Mouse (Mus musculus) ovary, postnatal 36 days (tissue): ENCODE data around the gene Rnpc3.
"Not testable (repeated sequence)": the region's sequence is repeated elsewhere in the genome, so short reads cannot be mapped to it uniquely, and the experiment has no call there.

ENCODE experiments used
- DNase-seq: peaks from one replicate; pipeline ENCODE4 v3.0.0; 2022; ENCODE audit warnings: low spot score, mixed read lengths

Rnpc3 gene

GRCm38 (mm10) chr3:113629606-113630359, at the start of gene Rnpc3:
Gene Rnpc3, minus strand, starts transcription at chr3:113630149.
- DNase-seq: peak; percentile 94

- DNase-seq: no peak
Measured at GRCm38 (mm10) chr3:113656940-113657339, 27.0 kb upstream of the Rnpc3 start.

GRCm38 (mm10) chr3:113654335-113654734, 24.4 kb upstream of the Rnpc3 start:
- no peak for DNase-seq

GRCm38 (mm10) chr3:113651386-113651785, 21.4 kb upstream of the Rnpc3 start:
- DNase-seq: not testable (repeated sequence)

GRCm38 (mm10) chr3:113639545-113639944, 9.6 kb upstream of the Rnpc3 start:
- no peak for DNase-seq

GRCm38 (mm10) chr3:113634220-113634619, 4.3 kb upstream of the Rnpc3 start:
- no peak for DNase-seq

- DNase-seq: no peak
Measured at GRCm38 (mm10) chr3:113631611-113632010, 1.7 kb upstream of the Rnpc3 start.

- DNase-seq: no peak
Measured at GRCm38 (mm10) chr3:113630564-113630963, 615 bp upstream of the Rnpc3 start.

GRCm38 (mm10) chr3:113606599-113606998, 23.4 kb downstream of the Rnpc3 start, which contains the start of gene Amy1:
Gene Amy1, minus strand, starts transcription at chr3:113606699.
- DNase-seq: no peak

GRCm38 (mm10) chr3:113590844-113591243, 39.1 kb downstream of the Rnpc3 start:
- DNase-seq: no peak

GRCm38 (mm10) chr3:113574578-113574977, 55.4 kb downstream of the Rnpc3 start:
- DNase-seq: no peak

GRCm38 (mm10) chr3:113574138-113574537, 55.8 kb downstream of the Rnpc3 start:
- no peak for DNase-seq

GRCm38 (mm10) chr3:113572158-113572557, 57.8 kb downstream of the Rnpc3 start:
- DNase-seq: no peak
